Mouse (Mus musculus): ENCODE measurements around the gene Bcl2. TPM values are rescaled to one million over a fixed set of nuclear protein-coding genes. Genes with fewer than 3 reads are reported as not detected.

The Bcl2 gene
- polyA plus RNA-seq, 1 experiment from 2014 or later, result 5.6 TPM

GRCm38 (mm10) chr1:106687435-106688160, 26.5 kb downstream of the Bcl2 start:
- no peaks in the 10 kb centered on the region for H3K36me3 ChIP-seq (ENCODE audit: control insufficient read depth, insufficient read depth, low read length)
- no peak overlapping the region for H3K4me3 ChIP-seq (ENCODE audit: low read depth, low read length)
- ATAC-seq (ENCODE audit: low FRiP score, low TSS enrichment), result no peak
- 87% methylated on average over 18 of the region's 18 CpGs for WGBS
- no peak overlapping the region for H3K9ac ChIP-seq (ENCODE audit: low read length)
- H3K27ac ChIP-seq (replicated peaks), result no peak overlapping the region
- no peaks in the 10 kb centered on the region for H3K4me1 ChIP-seq (replicated peaks; ENCODE audit: control insufficient read depth, insufficient read depth)
- no peak overlapping the region for H3K4me2 ChIP-seq (replicated peaks; ENCODE audit: low read depth)
- no peak for TF ChIP-seq CTCF (IDR thresholded peaks at IDR 0.05; ENCODE audit: low read depth)
- TF ChIP-seq EP300 (optimal IDR thresholded peaks at IDR 0.05), result no peak
- no peaks in the 10 kb centered on the region for H3K9me3 ChIP-seq (ENCODE audit: control insufficient read depth, low read length)
- H3K27me3 ChIP-seq (ENCODE audit: control insufficient read depth, insufficient read depth, low read length), result no peaks in the 10 kb centered on the region
- DNase-seq (ENCODE audit: low spot score), result no peak

GRCm38 (mm10) chr1:106685702-106686101, 28.4 kb downstream of the Bcl2 start:
- Histone ChIP-seq H3K9me3 (ENCODE audit: control insufficient read depth, low read length) (no peaks in the 10 kb centered on the region), H3K4me3 (ENCODE audit: low read depth, low read length) (no peak overlapping the region), H3K4me2 (replicated peaks; ENCODE audit: low read depth) (no peak overlapping the region), H3K27ac (replicated peaks) (no peak overlapping the region), H3K36me3 (ENCODE audit: control insufficient read depth, insufficient read depth, low read length) (no peaks in the 10 kb centered on the region), H3K27me3 (ENCODE audit: control insufficient read depth, insufficient read depth, low read length) (no peaks in the 10 kb centered on the region), H3K9ac (ENCODE audit: low read length) (no peak overlapping the region), H3K4me1 (replicated peaks; ENCODE audit: control insufficient read depth, insufficient read depth) (no peaks in the 10 kb centered on the region)
- DNase-seq (ENCODE audit: low spot score), result no peak
- no peak for ATAC-seq (ENCODE audit: low FRiP score, low TSS enrichment)
- TF ChIP-seq CTCF (IDR thresholded peaks at IDR 0.05; ENCODE audit: low read depth), result no peak
- no peak for TF ChIP-seq EP300 (optimal IDR thresholded peaks at IDR 0.05)
- WGBS, result 78% methylated on average over 2 of the region's 2 CpGs

GRCm38 (mm10) chr1:106684546-106684945, 29.5 kb downstream of the Bcl2 start:
- no peak for DNase-seq (ENCODE audit: low spot score)
- ATAC-seq (ENCODE audit: low FRiP score, low TSS enrichment), result no peak
- Histone ChIP-seq H3K4me1 (replicated peaks; ENCODE audit: control insufficient read depth, insufficient read depth) (no peaks in the 10 kb centered on the region), H3K27ac (replicated peaks) (no peak overlapping the region), H3K4me3 (ENCODE audit: low read depth, low read length) (no peak overlapping the region), H3K36me3 (ENCODE audit: control insufficient read depth, insufficient read depth, low read length) (no peaks in the 10 kb centered on the region), H3K4me2 (replicated peaks; ENCODE audit: low read depth) (no peak overlapping the region), H3K27me3 (ENCODE audit: control insufficient read depth, insufficient read depth, low read length) (no peaks in the 10 kb centered on the region), H3K9ac (ENCODE audit: low read length) (no peak overlapping the region), H3K9me3 (ENCODE audit: control insufficient read depth, low read length) (no peaks in the 10 kb centered on the region)
- TF ChIP-seq CTCF (IDR thresholded peaks at IDR 0.05; ENCODE audit: low read depth) (no peak), EP300 (optimal IDR thresholded peaks at IDR 0.05) (no peak)
- 57% methylated on average over 3 of the region's 3 CpGs for WGBS

GRCm38 (mm10) chr1:106682829-106683228, 31.2 kb downstream of the Bcl2 start:
- Histone ChIP-seq H3K4me1 (replicated peaks; ENCODE audit: control insufficient read depth, insufficient read depth) (no peaks in the 10 kb centered on the region), H3K4me2 (replicated peaks; ENCODE audit: low read depth) (no peak overlapping the region), H3K36me3 (ENCODE audit: control insufficient read depth, insufficient read depth, low read length) (no peaks in the 10 kb centered on the region), H3K27ac (replicated peaks) (no peak overlapping the region), H3K4me3 (ENCODE audit: low read depth, low read length) (no peak overlapping the region), H3K27me3 (ENCODE audit: control insufficient read depth, insufficient read depth, low read length) (no peaks in the 10 kb centered on the region), H3K9me3 (ENCODE audit: control insufficient read depth, low read length) (no peaks in the 10 kb centered on the region), H3K9ac (ENCODE audit: low read length) (no peak overlapping the region)
- DNase-seq (ENCODE audit: low spot score) (no peak), ATAC-seq (ENCODE audit: low FRiP score, low TSS enrichment) (no peak)
- TF ChIP-seq EP300 (optimal IDR thresholded peaks at IDR 0.05), result no peak
- TF ChIP-seq CTCF (IDR thresholded peaks at IDR 0.05; ENCODE audit: low read depth), result no peak
- 88% methylated on average over 3 of the region's 3 CpGs for WGBS

- Histone ChIP-seq H3K27ac (replicated peaks) (no peak overlapping the region), H3K9me3 (ENCODE audit: control insufficient read depth, low read length) (no peaks in the 10 kb centered on the region), H3K4me2 (replicated peaks; ENCODE audit: low read depth) (no peak overlapping the region), H3K4me3 (ENCODE audit: low read depth, low read length) (no peak overlapping the region), H3K27me3 (ENCODE audit: control insufficient read depth, insufficient read depth, low read length) (no peaks in the 10 kb centered on the region), H3K9ac (ENCODE audit: low read length) (no peak overlapping the region), H3K36me3 (ENCODE audit: control insufficient read depth, insufficient read depth, low read length) (no peaks in the 10 kb centered on the region), H3K4me1 (replicated peaks; ENCODE audit: control insufficient read depth, insufficient read depth) (no peaks in the 10 kb centered on the region)
- ATAC-seq (ENCODE audit: low FRiP score, low TSS enrichment) (no peak), DNase-seq (ENCODE audit: low spot score) (no peak)
- no peak for TF ChIP-seq CTCF (IDR thresholded peaks at IDR 0.05; ENCODE audit: low read depth)
- no peak for TF ChIP-seq EP300 (optimal IDR thresholded peaks at IDR 0.05)
- 60% methylated on average over 6 of the region's 6 CpGs for WGBS
Measured at GRCm38 (mm10) chr1:106679800-106680515, 34.1 kb downstream of the Bcl2 start.

GRCm38 (mm10) chr1:106678060-106678478, 36.0 kb downstream of the Bcl2 start:
- H3K27me3 ChIP-seq (ENCODE audit: control insufficient read depth, insufficient read depth, low read length), result no peaks in the 10 kb centered on the region
- no peak overlapping the region for H3K9ac ChIP-seq (ENCODE audit: low read length)
- no peak overlapping the region for H3K4me3 ChIP-seq (ENCODE audit: low read depth, low read length)
- H3K27ac ChIP-seq (replicated peaks), result no peak overlapping the region
- DNase-seq (ENCODE audit: low spot score) (no peak), ATAC-seq (ENCODE audit: low FRiP score, low TSS enrichment) (no peak)
- no peaks in the 10 kb centered on the region for H3K9me3 ChIP-seq (ENCODE audit: control insufficient read depth, low read length)
- H3K36me3 ChIP-seq (ENCODE audit: control insufficient read depth, insufficient read depth, low read length), result no peaks in the 10 kb centered on the region
- H3K4me2 ChIP-seq (replicated peaks; ENCODE audit: low read depth), result no peak overlapping the region
- 70% methylated on average over 5 of the region's 5 CpGs for WGBS
- TF ChIP-seq EP300 (optimal IDR thresholded peaks at IDR 0.05) (no peak), CTCF (IDR thresholded peaks at IDR 0.05; ENCODE audit: low read depth) (no peak)
- H3K4me1 ChIP-seq (replicated peaks; ENCODE audit: control insufficient read depth, insufficient read depth), result no peaks in the 10 kb centered on the region

All from stomach, postnatal 0 days (tissue).